Mouse (Mus musculus): ENCODE data around the gene Rhox11. TPM values are rescaled to one million over a fixed set of nuclear protein-coding genes. Genes with fewer than 3 reads are reported as not detected.
"Not testable (repeated sequence)": the region's sequence is repeated elsewhere in the genome, so short reads cannot be mapped to it uniquely, and the experiment has no call there.

Rhox11 gene
- not detected for total RNA-seq (2021)

DNA sequence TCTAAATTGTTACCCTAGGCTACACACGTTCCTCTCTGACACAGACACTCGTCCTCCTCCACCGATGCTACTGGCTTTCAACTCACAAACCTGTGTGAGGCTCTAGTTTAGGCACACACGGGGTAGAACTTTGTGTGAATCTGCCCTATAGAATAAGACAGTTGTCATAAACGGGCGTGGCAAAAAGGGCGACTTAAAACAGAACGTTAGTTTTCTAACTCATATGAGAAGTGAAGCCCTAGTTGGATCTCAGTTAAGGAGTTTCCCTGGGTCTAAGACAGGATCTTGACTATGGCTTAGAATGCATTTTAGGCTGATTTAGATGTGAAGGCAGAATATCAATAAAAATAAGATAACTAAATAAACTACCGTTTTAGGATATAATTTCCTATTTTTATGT, at the start of gene Rhox11:
TSS of gene Rhox11 (minus strand) at position 101 of the 400 bp plus-strand sequence.
- intact Hi-C loops (cut with DNase I): no loop called here
- no peak for DNase-seq

DNA sequence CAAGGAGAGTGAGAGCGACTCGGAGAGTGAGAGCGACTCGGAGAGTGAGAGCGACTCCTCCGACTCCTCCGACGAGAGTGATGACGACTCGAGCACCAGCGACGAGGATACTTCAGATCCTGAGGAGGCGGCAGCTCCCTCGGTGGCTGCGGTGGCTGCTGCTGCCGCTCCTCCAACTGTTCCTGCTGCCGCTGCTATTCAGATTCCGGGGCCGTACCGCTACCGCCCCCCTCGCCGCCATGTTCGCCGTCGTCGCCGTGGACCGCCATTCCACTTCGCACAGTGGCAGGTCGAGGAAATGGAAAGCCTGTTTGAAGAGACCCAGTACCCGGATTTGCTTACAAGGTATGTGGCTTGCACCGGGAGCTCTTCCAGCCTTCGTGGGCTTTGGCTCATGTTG, 36.5 kb upstream of the Rhox11 start:
- no peak for DNase-seq
- intact Hi-C loops (cut with DNase I): no loop called here

DNA sequence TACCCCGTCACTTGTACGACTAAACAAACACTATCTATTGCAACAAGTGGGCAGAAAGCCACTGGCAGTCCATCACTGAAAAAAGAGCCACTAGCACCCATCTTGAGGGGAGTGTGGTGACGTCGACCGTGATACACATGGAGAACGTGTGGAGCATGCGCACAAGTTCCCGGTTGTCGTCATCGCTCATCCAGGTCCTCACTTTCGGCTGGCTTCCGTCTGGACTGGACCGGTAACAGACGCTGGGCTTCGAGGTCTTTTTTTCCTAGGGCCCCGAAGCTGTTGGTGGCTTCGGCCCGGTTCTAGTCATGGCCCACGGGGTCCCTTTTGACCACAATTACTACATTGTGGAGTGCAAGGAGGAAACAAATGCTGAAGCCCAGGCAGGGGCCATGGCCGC, 36.0 kb upstream of the Rhox11 start, which contains the start of gene Rhox13:
TSS of gene Rhox13 (plus strand) at position 238 of the 400 bp plus-strand sequence.
- no peak for DNase-seq
- intact Hi-C loops (cut with DNase I): no loop called here

DNA sequence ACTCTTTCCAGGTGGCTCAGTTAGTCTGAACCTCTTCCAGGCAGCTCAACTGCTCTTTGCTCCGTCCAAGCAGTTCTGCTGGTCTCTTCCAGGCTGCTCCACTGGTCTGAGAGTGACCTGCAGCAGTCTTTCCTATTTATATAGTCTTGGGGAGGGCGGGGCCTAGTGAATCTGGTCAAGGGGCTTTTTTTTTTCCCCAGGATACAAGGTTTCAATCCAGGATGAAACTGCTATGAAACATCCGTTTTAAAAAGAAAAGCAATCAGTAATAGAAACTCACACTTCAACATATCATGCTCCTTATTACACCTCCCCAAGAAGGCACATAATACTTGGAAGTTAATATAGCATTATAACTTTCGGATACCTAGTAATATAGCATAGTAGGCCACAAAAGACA, 25.9 kb upstream of the Rhox11 start, which contains the start of gene Rhox12:
TSS of gene Rhox12 (minus strand) at position 101 of the 400 bp plus-strand sequence.
- DNase-seq: no peak
- intact Hi-C loops (cut with DNase I): no loop called here

DNA sequence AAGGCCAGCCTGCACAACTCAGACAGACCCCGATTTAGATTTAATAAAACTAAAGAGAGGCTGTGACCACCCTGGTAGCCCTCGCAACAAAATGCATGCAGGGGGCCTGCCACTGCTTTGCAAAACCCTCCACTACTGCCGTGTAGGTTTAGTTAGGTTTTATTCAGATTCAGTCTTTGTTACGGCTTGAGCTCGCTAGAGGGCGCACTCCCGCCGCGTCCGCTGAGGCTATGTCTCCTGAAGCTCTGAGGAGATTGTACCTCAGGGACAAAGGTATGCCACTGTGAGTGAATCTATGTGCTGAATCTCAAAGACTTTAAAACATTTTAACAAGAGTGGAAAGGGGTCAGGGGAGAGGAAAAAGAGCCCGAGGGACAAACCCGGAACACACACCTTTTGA, 715 bp downstream of the Rhox11 start:
- DNase-seq: peak; percentile 38
- intact Hi-C loops (cut with DNase I): no loop called here

DNA sequence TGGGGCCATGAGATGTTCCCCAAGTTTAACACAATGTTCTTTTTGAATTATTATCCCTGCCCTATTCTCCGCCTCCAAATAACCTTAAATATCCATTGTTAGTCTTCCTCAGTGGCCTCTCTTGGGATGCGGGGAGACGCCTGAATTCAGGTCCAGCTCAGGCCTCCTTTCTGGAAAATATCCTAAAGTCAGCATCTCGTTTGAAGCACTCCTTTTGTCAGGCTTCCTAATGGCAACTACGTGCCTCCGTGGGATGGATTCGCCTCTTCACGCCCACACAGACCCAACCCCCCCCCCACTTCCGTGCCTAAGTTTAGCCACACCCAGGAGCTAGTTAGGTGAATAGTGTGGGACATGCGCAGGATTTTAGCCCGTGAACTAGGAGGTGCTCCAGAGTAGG, 18.8 kb downstream of the Rhox11 start, which contains the start of gene Rhox10:
TSS of gene Rhox10 (plus strand) at position 301 of the 400 bp plus-strand sequence.
- intact Hi-C loops (cut with DNase I): no loop called here
- DNase-seq: no peak

DNA sequence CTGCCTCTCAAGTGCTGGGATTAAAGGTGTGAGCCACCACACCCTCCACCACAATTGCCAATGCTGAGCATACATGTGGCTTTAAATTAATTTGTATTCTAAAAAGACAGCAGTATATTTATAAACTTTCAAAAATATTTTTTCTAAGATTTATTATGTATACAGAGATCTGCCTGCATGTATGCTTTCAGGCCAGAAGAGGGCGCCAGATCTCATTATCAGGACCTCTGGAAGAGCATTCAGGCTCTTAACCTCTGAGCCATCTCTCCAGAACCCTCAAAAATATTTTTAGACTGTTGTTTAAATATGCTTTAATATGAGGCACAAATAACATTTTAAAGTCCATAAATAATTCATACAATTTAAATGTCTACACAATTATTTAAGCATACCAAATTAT, 23.4 kb downstream of the Rhox11 start:
- no peak for DNase-seq
- intact Hi-C loops (cut with DNase I): no loop called here

DNA sequence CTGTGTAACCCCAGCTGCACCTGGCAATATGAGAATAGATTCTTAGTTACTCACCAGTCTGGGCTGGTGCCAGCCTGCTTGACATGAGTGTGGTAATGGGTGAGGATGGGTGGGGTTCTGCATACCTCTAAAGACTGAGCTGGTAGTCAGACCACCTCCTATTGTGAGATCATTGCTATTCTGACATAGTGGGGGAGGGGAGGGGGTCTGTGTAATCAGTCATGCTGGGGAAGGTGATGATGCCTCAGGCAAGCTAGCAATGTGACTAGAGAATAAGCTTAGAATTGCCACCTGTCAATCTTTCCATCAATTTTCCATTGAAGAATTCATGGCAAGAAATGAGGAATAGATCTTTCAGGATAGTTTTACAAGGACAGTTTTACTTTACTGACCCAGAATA, 41.9 kb downstream of the Rhox11 start, which contains the start of gene Btg1-ps2:
TSS of gene Btg1-ps2 (minus strand) at position 101 of the 400 bp plus-strand sequence.
- DNase-seq; intact Hi-C loops (cut with DNase I): not testable (repeated sequence)

DNA sequence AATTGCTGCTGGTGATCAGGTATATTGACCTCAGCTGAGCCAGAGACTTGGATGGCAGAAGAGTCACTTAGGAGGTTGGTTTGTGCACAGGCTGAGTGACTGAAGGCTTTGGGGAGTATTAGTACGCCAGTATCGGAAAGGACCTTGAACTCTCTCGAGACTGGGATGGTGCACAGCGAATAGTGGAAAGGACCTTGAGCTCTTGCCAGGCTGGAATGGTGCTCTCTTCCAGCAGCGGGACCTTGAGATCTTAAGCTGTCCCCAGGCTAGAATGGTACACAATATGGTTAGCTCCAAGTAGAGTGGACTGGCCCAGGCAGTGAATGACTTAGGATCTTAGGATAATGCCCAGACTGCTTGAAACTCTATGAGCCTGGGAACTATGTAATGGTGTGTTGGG, 45.3 kb downstream of the Rhox11 start:
- DNase-seq: no peak
- intact Hi-C loops (cut with DNase I): no loop called here

DNA sequence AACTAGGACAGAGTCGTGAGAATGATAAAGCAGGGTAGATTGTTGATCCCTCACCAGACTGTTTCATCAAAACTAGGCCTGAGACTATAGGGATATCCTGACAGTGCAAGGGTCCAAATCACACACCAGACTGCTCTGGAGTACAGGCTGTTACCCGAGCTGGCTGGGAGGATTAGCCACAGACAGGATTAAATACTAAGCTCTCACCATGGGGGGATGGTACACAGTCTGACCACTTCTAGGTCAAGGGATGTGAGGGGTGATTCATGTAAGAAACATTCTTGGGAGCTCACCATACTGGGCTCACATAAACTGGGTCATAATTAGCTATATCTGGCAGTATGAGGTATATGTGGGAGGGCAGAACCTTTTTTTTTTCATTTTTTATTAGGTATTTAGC, 51.1 kb downstream of the Rhox11 start:
- DNase-seq: no peak
- intact Hi-C loops (cut with DNase I): no loop called here

Other genes with a start within 250 kb of the Rhox11 start
- gene Rhox8, start 206.2 kb downstream of the Rhox11 start, total RNA-seq (2021): not detected
- not detected for gene Rhox7b, start 187.9 kb downstream of the Rhox11 start, total RNA-seq (2021)
- not detected for gene Rhox9, start 183.4 kb downstream of the Rhox11 start, total RNA-seq (2021)
- not detected for gene Btg1-ps1, start 66.3 kb downstream of the Rhox11 start, total RNA-seq (2021)
- not detected for gene Btg1-ps2, start 42.0 kb downstream of the Rhox11 start, total RNA-seq (2021)
- gene Rhox10, start 18.7 kb downstream of the Rhox11 start, total RNA-seq (2021): not detected
- not detected for gene Rhox12, start 25.8 kb upstream of the Rhox11 start, total RNA-seq (2021)
- not detected for gene Rhox13, start 36.1 kb upstream of the Rhox11 start, total RNA-seq (2021)
- 10 to 100 TPM; 27.6 to 32.2 TPM for gene Zbtb33, start 104.7 kb upstream of the Rhox11 start, total RNA-seq (2021)
- 10 to 100 TPM in 1 of 2 experiments, 1 to 10 TPM in 1; 3.6 to 10.5 TPM for gene Tmem255a, start 167.3 kb upstream of the Rhox11 start, total RNA-seq (2021)
- not detected for gene Atp1b4, start 231.0 kb upstream of the Rhox11 start, total RNA-seq (2021)